Mouse (Mus musculus) liver, embryonic 16.5 days (tissue): Measurements from ENCODE around the gene Dmrt1. TPM values are rescaled to one million over a fixed set of nuclear protein-coding genes. Genes with fewer than 3 reads are reported as not detected.

Experiments
- ATAC-seq: fragments of 200-750 bp; cut with Nextera tagmentation; 2 replicates; pipeline ENCODE4 v1.8.0; 2017; ENCODE audit warnings: low read depth, mild to moderate bottlenecking, moderate number of reproducible peaks, moderate library complexity
- H3K27ac ChIP-seq: fragments of 300-500 bp; sonication (generic); 2 replicates; pipeline ENCODE4 v1.5.1; 2014; ENCODE audit warnings: mild to moderate bottlenecking, low read length
- H3K27me3 ChIP-seq: fragments of 300-500 bp; sonication (generic); 2 replicates; pipeline ENCODE4 v1.6.1; 2014; ENCODE audit warnings: low read depth, low read length, mixed read lengths; ENCODE audit not compliant: control insufficient read depth, insufficient read depth
- H3K36me3 ChIP-seq: fragments of 300-500 bp; sonication (generic); 2 replicates; pipeline ENCODE4 v1.6.1; 2014; ENCODE audit warnings: mild to moderate bottlenecking; ENCODE audit not compliant: control insufficient read depth, insufficient read depth
- H3K4me1 ChIP-seq: fragments of 300-500 bp; sonication (generic); 2 replicates; pipeline ENCODE4 v1.6.1; 2014; ENCODE audit warnings: low read depth, low read length, mixed read lengths; ENCODE audit not compliant: control insufficient read depth
- H3K4me2 ChIP-seq: fragments of 300-500 bp; sonication (generic); 2 replicates; pipeline ENCODE4 v1.6.1; 2014; ENCODE audit warnings: low read depth, low read length, mixed read lengths
- H3K4me3 ChIP-seq: fragments of 300-500 bp; sonication (generic); 2 replicates; pipeline ENCODE4 v1.5.1; 2014; ENCODE audit warnings: low read depth, mild to moderate bottlenecking, low read length
- H3K9ac ChIP-seq: fragments of 300-500 bp; sonication (generic); 2 replicates; pipeline ENCODE4 v1.6.1; 2014; ENCODE audit warnings: low read depth, low read length
- H3K9me3 ChIP-seq: fragments of 300-500 bp; sonication (generic); replicated peaks from 2 replicates; pipeline ENCODE4 v1.6.1; 2016; ENCODE audit warnings: low read length; ENCODE audit not compliant: control insufficient read depth
- WGBS: fragments of 180-500 bp; shearing (Covaris S2); extraction: QIAGEN DNeasy Blood & Tissue Kit; methylation state at CpG from one replicate; pipeline ENCODE4 v1.1.7; 2014; ENCODE audit not compliant: insufficient replicate concordance; 5-methylcytosine and 5-hydroxymethylcytosine counted together
- polyA plus RNA-seq: library from polyadenylated mRNA; unstranded; fragments of >200 nt; fragmentation: Nextera tagmentation; extraction: Ambion mirVana; gene quantifications from 2 replicates; pipeline ENCODE4 v1.2.1, GENCODE M21; 2015

The Dmrt1 gene
- polyA plus RNA-seq, 1 experiment from 2014 or later, result not detected

GRCm38 (mm10) chr19:25489546-25489945, 15.9 kb upstream of the Dmrt1 start:
- WGBS, result 44% methylated on average over 2 of the region's 2 CpGs
- no peak overlapping the region for H3K4me2 ChIP-seq

DNA sequence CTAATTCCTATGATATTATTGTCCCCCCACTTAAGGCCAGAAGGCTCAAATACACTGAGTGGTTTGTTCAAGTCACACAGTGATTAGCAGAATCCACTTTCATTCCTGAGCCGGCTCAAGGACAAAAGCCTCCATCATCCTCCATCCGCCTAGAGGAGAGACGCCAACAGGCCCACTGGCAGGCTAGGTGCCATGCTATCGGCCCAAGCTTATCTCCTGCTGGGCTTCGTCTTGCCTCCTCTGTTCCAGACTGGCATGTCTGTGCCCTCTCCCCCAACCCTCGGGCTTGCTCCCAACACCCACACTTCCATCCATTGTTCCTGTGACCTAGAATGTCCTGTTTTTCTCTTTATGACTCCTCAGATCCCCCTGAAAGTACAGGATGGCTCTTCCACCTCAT, 8.0 kb upstream of the Dmrt1 start:
- 55% methylated on average over 6 of the region's 6 CpGs for WGBS
- H3K9me3 ChIP-seq, result no peaks in the 10 kb centered on the region
- no peak for ATAC-seq
- no peaks in the 10 kb centered on the region for H3K36me3 ChIP-seq
- no peaks in the 10 kb centered on the region; the same call in 1 of the 2 replicates for H3K27me3 ChIP-seq
- no peak overlapping the region for H3K4me3 ChIP-seq
- H3K4me2 ChIP-seq, result no peak overlapping the region
- no peak overlapping the region for H3K9ac ChIP-seq
- no peak overlapping the region for H3K27ac ChIP-seq
- H3K4me1 ChIP-seq, result no peaks in the 10 kb centered on the region

More at GRCm38 (mm10) chr19:25489546-25489945, 15.9 kb upstream of the Dmrt1 start:
- Histone ChIP-seq H3K27ac (no peak overlapping the region), H3K9me3 (no peaks in the 10 kb centered on the region), H3K36me3 (no peaks in the 10 kb centered on the region), H3K27me3 (peaks cover 15% of the 10 kb centered on the region), H3K9ac (no peak overlapping the region), H3K4me1 (no peaks in the 10 kb centered on the region), H3K4me3 (no peak overlapping the region)
- ATAC-seq, result no peak

GRCm38 (mm10) chr19:25504878-25505277, 540 bp upstream of the Dmrt1 start:
- H3K9me3 ChIP-seq, result no peaks in the 10 kb centered on the region
- H3K4me2 ChIP-seq, result no peak overlapping the region
- no peak overlapping the region for H3K4me3 ChIP-seq
- ATAC-seq, result no peak
- H3K27ac ChIP-seq, result no peak overlapping the region
- no peaks in the 10 kb centered on the region for H3K36me3 ChIP-seq
- WGBS, result 21% methylated on average over 10 of the region's 10 CpGs
- no peak overlapping the region for H3K9ac ChIP-seq
- H3K27me3 ChIP-seq, result peaks cover 45% of the 10 kb centered on the region
- H3K4me1 ChIP-seq, result no peaks in the 10 kb centered on the region; the same call in 1 of the 2 replicates

- ATAC-seq, result no peak
- peaks cover 45% of the 10 kb centered on the region for H3K27me3 ChIP-seq
- no peaks in the 10 kb centered on the region; the same call in 1 of the 2 replicates for H3K4me1 ChIP-seq
- 3% methylated on average over 23 of the region's 23 CpGs for WGBS
- no peaks in the 10 kb centered on the region for H3K36me3 ChIP-seq
- H3K9ac ChIP-seq, result no peak overlapping the region
- H3K4me2 ChIP-seq, result no peak overlapping the region; the same call in 1 of the 2 replicates
- H3K9me3 ChIP-seq, result no peaks in the 10 kb centered on the region
- no peak overlapping the region for H3K4me3 ChIP-seq
- no peak overlapping the region for H3K27ac ChIP-seq
Measured at GRCm38 (mm10) chr19:25506616-25507015, 1.2 kb downstream of the Dmrt1 start.

- Histone ChIP-seq H3K4me2 (no peak overlapping the region), H3K27ac (no peak overlapping the region), H3K36me3 (no peaks in the 10 kb centered on the region), H3K4me3 (no peak overlapping the region), H3K9ac (no peak overlapping the region), H3K9me3 (no peaks in the 10 kb centered on the region), H3K27me3 (no peaks in the 10 kb centered on the region), H3K4me1 (no peaks in the 10 kb centered on the region)
- 34% methylated on average over 12 of the region's 12 CpGs for WGBS
- ATAC-seq, result no peak
Measured at GRCm38 (mm10) chr19:25514986-25515530, 9.6 kb downstream of the Dmrt1 start.

GRCm38 (mm10) chr19:25524156-25524555, 18.7 kb downstream of the Dmrt1 start:
- 65% methylated on average over 6 of the region's 6 CpGs for WGBS
- H3K4me3 ChIP-seq, result no peak overlapping the region
- no peaks in the 10 kb centered on the region for H3K4me1 ChIP-seq
- H3K9ac ChIP-seq, result no peak overlapping the region
- no peaks in the 10 kb centered on the region for H3K9me3 ChIP-seq
- H3K27me3 ChIP-seq, result no peaks in the 10 kb centered on the region
- no peaks in the 10 kb centered on the region for H3K36me3 ChIP-seq
- no peak for ATAC-seq
- H3K4me2 ChIP-seq, result no peak overlapping the region
- H3K27ac ChIP-seq, result no peak overlapping the region

GRCm38 (mm10) chr19:25525726-25526125, 20.3 kb downstream of the Dmrt1 start:
- 93% methylated on average over 20 of the region's 20 CpGs for WGBS
- no peak overlapping the region for H3K9ac ChIP-seq

DNA sequence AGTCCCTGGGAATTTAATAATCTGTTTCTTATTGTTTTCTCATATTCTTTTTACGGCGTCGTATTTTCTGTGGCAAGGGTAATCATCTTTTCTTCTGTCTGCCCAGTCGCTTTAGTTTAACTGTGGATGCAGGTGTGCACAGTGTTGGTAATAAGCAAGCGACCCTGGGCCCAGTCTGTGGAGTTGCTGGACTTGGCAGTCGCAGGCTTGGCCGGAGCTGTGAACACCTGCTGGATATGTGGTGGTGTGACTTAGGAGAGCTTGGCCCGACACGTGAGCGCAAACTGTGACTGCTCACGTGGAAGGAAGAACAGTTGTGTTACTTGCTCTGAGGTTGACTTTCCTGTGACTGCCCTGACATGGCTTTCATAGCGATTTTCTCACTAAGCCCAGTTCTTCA, 24.3 kb downstream of the Dmrt1 start:
- Histone ChIP-seq H3K4me1 (no peaks in the 10 kb centered on the region), H3K27me3 (no peaks in the 10 kb centered on the region), H3K27ac (no peak overlapping the region), H3K4me2 (no peak overlapping the region), H3K9me3 (no peaks in the 10 kb centered on the region), H3K36me3 (no peaks in the 10 kb centered on the region), H3K9ac (no peak overlapping the region), H3K4me3 (no peak overlapping the region)
- no peak for ATAC-seq
- WGBS, result 64% methylated on average over 12 of the region's 12 CpGs

More at GRCm38 (mm10) chr19:25525726-25526125, 20.3 kb downstream of the Dmrt1 start:
- no peak overlapping the region for H3K27ac ChIP-seq
- H3K4me2 ChIP-seq, result no peak overlapping the region
- H3K36me3 ChIP-seq, result no peaks in the 10 kb centered on the region
- no peak for ATAC-seq
- H3K4me3 ChIP-seq, result no peak overlapping the region
- no peaks in the 10 kb centered on the region for H3K27me3 ChIP-seq
- H3K9me3 ChIP-seq, result no peaks in the 10 kb centered on the region
- H3K4me1 ChIP-seq, result no peaks in the 10 kb centered on the region

DNA sequence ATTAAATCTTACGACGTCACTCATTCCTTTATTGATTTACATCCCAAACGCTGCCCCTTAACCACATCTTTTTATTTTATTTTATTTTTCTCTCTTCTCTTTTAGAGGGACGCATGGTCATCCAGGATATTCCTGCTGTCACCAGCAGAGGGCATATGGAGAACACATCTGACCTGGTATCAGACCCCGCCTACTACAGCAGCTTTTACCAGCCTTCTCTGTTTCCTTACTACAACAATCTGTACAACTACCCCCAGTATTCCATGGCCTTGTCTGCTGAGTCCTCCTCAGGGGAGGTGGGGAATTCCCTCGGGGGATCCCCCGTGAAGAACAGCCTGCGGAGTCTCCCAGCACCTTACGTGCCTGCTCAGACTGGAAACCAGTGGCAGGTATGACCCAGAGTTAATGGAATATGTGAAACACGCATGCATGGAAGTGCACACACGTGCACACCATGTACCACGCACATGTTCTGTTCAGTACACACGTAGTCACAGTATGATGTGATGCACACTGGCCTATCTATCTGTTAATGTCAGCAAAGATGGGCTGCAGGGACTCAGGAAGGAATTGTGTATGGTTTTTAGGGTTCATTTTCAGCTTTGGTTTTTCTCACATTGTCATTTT, 40.4 kb downstream of the Dmrt1 start:
- H3K9me3 ChIP-seq, result no peaks in the 10 kb centered on the region
- H3K27ac ChIP-seq, result no peak overlapping the region
- no peak overlapping the region for H3K4me3 ChIP-seq
- no peaks in the 10 kb centered on the region for H3K36me3 ChIP-seq
- ATAC-seq, result no peak
- H3K9ac ChIP-seq, result no peak overlapping the region
- no peak overlapping the region for H3K4me2 ChIP-seq
- no peaks in the 10 kb centered on the region for H3K27me3 ChIP-seq
- no peaks in the 10 kb centered on the region for H3K4me1 ChIP-seq
- WGBS, result 28% methylated on average over 13 of the region's 13 CpGs
